Mouse (Mus musculus) erythroblast, embryonic 14.5 days (primary cell): ENCODE data around the gene Tubgcp3. TPM values are rescaled to one million over a fixed set of nuclear protein-coding genes. Genes with fewer than 3 reads are reported as not detected.

Experiments used
- H3K27me3 ChIP-seq: 2 replicates; pipeline ENCODE4 v1.6.1; 2012; ENCODE audit warnings: inconsistent platforms; ENCODE audit not compliant: control insufficient read depth
- H3K36me3 ChIP-seq: 2 replicates; pipeline ENCODE4 v1.6.1; 2012; ENCODE audit warnings: mild to moderate bottlenecking, inconsistent platforms; ENCODE audit not compliant: control insufficient read depth
- H3K4me1 ChIP-seq: 2 replicates; pipeline ENCODE4 v1.6.1; 2012; ENCODE audit warnings: inconsistent platforms; ENCODE audit not compliant: control insufficient read depth
- H3K4me3 ChIP-seq: replicated peaks from 2 replicates; pipeline ENCODE3; 2012; ENCODE audit warnings: moderate library complexity, mild to moderate bottlenecking, inconsistent platforms
- H3K9me3 ChIP-seq: 2 replicates; pipeline ENCODE4 v1.6.1; 2012; ENCODE audit warnings: low read length, inconsistent platforms, mixed read lengths; ENCODE audit not compliant: control insufficient read depth
- GATA1 ChIP-seq: IDR thresholded peaks from 2 replicates; pipeline ENCODE4 v1.6.1; 2012; ENCODE audit warnings: low read length, inconsistent platforms, mixed read lengths
- TAL1 ChIP-seq: IDR thresholded peaks from 3 replicates; pipeline ENCODE4 v1.6.1; 2012; ENCODE audit warnings: low read length, inconsistent platforms, mixed read lengths
- polyA plus RNA-seq: library from polyadenylated mRNA; stranded (reverse); fragments of >175 nt; gene quantifications from 2 replicates; pipeline ENCODE4 v1.2.3, GENCODE M21; 2012

The Tubgcp3 gene
- polyA plus RNA-seq, 1 experiment, result 4.5 TPM

GRCm38 (mm10) chr8:12648951-12649350 is 23.1 kb downstream of the Tubgcp3 start:
- peaks cover 22% of the 10 kb centered on the region for H3K4me1 ChIP-seq
- no peaks in the 10 kb centered on the region for H3K9me3 ChIP-seq
- H3K4me3 ChIP-seq, result no peak overlapping the region
- H3K27me3 ChIP-seq, result no peaks in the 10 kb centered on the region
- H3K36me3 ChIP-seq, result peaks cover 99% of the 10 kb centered on the region
- no peak for TF ChIP-seq GATA1
- no peak for TF ChIP-seq TAL1

- Histone ChIP-seq H3K4me1 (peaks cover 23% of the 10 kb centered on the region), H3K9me3 (no peaks in the 10 kb centered on the region), H3K36me3 (peaks cover 97% of the 10 kb centered on the region), H3K4me3 (no peak overlapping the region), H3K27me3 (no peaks in the 10 kb centered on the region)
- TF ChIP-seq GATA1 (no peak), TAL1 (no peak)
Observed at GRCm38 (mm10) chr8:12646536-12646935, 25.5 kb downstream of the Tubgcp3 start.

GRCm38 (mm10) chr8:12644894-12645293 is 27.2 kb downstream of the Tubgcp3 start:
- H3K36me3 ChIP-seq, result peaks cover 97% of the 10 kb centered on the region

GRCm38 (mm10) chr8:12644341-12644740 is 27.7 kb downstream of the Tubgcp3 start:
- Histone ChIP-seq H3K36me3 (peaks cover 97% of the 10 kb centered on the region), H3K4me1 (peaks cover 23% of the 10 kb centered on the region), H3K27me3 (no peaks in the 10 kb centered on the region), H3K9me3 (no peaks in the 10 kb centered on the region), H3K4me3 (no peak overlapping the region)
- TF ChIP-seq TAL1, result no peak
- no peak for TF ChIP-seq GATA1

More at GRCm38 (mm10) chr8:12644894-12645293, 27.2 kb downstream of the Tubgcp3 start:
- Histone ChIP-seq H3K27me3 (no peaks in the 10 kb centered on the region), H3K4me1 (peaks cover 23% of the 10 kb centered on the region), H3K4me3 (no peak overlapping the region), H3K9me3 (no peaks in the 10 kb centered on the region)
- TF ChIP-seq TAL1, result no peak
- no peak for TF ChIP-seq GATA1

GRCm38 (mm10) chr8:12641527-12641926 is 30.5 kb downstream of the Tubgcp3 start:
- no peak overlapping the region for H3K4me3 ChIP-seq
- H3K9me3 ChIP-seq, result no peaks in the 10 kb centered on the region
- H3K36me3 ChIP-seq, result peaks cover 97% of the 10 kb centered on the region
- peaks cover 22% of the 10 kb centered on the region for H3K4me1 ChIP-seq
- no peak for TF ChIP-seq GATA1
- no peak for TF ChIP-seq TAL1
- no peaks in the 10 kb centered on the region for H3K27me3 ChIP-seq

GRCm38 (mm10) chr8:12638446-12638845 is 33.6 kb downstream of the Tubgcp3 start:
- no peaks in the 10 kb centered on the region for H3K4me1 ChIP-seq
- H3K36me3 ChIP-seq, result peaks cover 98% of the 10 kb centered on the region
- H3K4me3 ChIP-seq, result no peak overlapping the region
- TF ChIP-seq TAL1 (no peak), GATA1 (no peak)
- no peaks in the 10 kb centered on the region for H3K27me3 ChIP-seq
- no peaks in the 10 kb centered on the region for H3K9me3 ChIP-seq

GRCm38 (mm10) chr8:12635366-12635765 is 36.7 kb downstream of the Tubgcp3 start:
- no peaks in the 10 kb centered on the region for H3K4me1 ChIP-seq
- TF ChIP-seq GATA1 (no peak), TAL1 (no peak)
- H3K27me3 ChIP-seq, result no peaks in the 10 kb centered on the region
- no peaks in the 10 kb centered on the region for H3K9me3 ChIP-seq
- no peak overlapping the region for H3K4me3 ChIP-seq
- H3K36me3 ChIP-seq, result peaks cover 98% of the 10 kb centered on the region

- TF ChIP-seq TAL1 (no peak), GATA1 (no peak)
- Histone ChIP-seq H3K36me3 (peaks cover 98% of the 10 kb centered on the region), H3K4me1 (no peaks in the 10 kb centered on the region), H3K27me3 (no peaks in the 10 kb centered on the region), H3K9me3 (no peaks in the 10 kb centered on the region), H3K4me3 (no peak overlapping the region)
Observed at GRCm38 (mm10) chr8:12629079-12629478, 43.0 kb downstream of the Tubgcp3 start.

- Histone ChIP-seq H3K9me3 (peaks cover 3% of the 10 kb centered on the region), H3K27me3 (no peaks in the 10 kb centered on the region), H3K4me1 (no peaks in the 10 kb centered on the region), H3K36me3 (peaks cover 100% of the 10 kb centered on the region), H3K4me3 (no peak overlapping the region)
- no peak for TF ChIP-seq GATA1
- no peak for TF ChIP-seq TAL1
Observed at GRCm38 (mm10) chr8:12625890-12626289, 46.2 kb downstream of the Tubgcp3 start.
